Mouse (Mus musculus): Measurements from ENCODE around the gene Dcakd.

GRCm38 (mm10) chr11:102956962-102957614 is 71.0 kb downstream of the Dcakd start:
- TF ChIP-seq CTCF (IDR thresholded peaks at IDR 0.05; ENCODE audit: extremely low read depth, insufficient read depth, low read length) (no peak), POLR2A (IDR thresholded peaks at IDR 0.05; ENCODE audit: extremely low read depth, insufficient read depth, low read length) (no peak)

Measured in cortical plate, adult 2 months (tissue).